Mouse (Mus musculus): Measurements from ENCODE around the gene Klra8. TPM values are rescaled to one million over a fixed set of nuclear protein-coding genes. Genes with fewer than 3 reads are reported as not detected.

Klra8 gene
- not detected in 2 replicates for polyA plus RNA-seq (2012; rRNA removed)

DNA sequence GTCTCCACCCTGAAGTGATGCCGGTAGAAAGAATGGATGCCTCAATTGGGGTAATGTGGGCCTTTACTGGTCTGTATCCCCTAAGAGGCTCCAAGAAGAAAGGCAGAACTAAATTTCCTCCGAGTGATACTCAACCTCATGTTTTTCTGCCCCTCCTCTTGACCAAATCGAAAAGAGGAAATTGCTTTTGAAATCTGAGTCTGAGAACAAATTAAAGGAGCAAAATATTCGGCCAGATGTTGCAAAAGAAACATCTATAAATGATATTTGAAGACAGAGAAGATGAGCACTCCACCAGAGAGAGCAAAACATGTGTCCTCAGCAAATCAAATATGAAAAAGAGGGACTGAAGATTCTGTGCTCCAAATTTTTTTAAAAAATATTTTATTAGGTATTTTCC lies at the start of gene Klra8:
Klra8 (minus strand) TSS at position 101 of the 400 bp plus-strand sequence.

DNA sequence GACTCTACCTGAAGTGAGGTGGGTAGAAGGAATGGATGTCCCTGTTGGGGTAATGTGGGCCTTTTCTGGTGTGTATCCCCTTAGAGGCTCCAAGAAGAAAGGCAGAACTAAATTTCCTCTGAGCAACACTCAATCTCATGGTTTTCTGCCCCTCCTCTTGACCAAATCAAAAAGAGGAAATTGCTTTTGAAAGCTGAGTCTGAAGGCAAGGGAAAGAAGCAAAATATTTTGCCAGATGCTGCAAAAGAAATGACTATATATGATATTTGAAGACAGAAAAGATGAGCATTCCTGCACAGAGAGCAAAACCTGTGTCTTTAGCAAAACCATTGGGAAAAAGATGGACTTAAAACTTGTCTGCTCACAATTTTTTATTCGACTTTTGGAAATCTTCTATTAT lies 62.5 kb downstream of the Klra8 start, which contains the start of gene Klra4:
Klra4 (minus strand) TSS at position 101 of the 400 bp plus-strand sequence.

Other genes with a start within 250 kb of the Klra8 start
- gene Klra5, start 212.2 kb downstream of the Klra8 start, polyA plus RNA-seq (2012; rRNA removed) = not detected in 2 replicates
- gene Klra6, start 102.9 kb downstream of the Klra8 start, polyA plus RNA-seq (2012; rRNA removed) = not detected in 2 replicates
- gene Klra4, start 62.6 kb downstream of the Klra8 start, polyA plus RNA-seq (2012; rRNA removed) = not detected in 2 replicates
- not detected in 2 replicates for gene Klra9, start 63.2 kb upstream of the Klra8 start, polyA plus RNA-seq (2012; rRNA removed)
- gene Klra7, start 103.4 kb upstream of the Klra8 start, polyA plus RNA-seq (2012; rRNA removed) = not detected in 2 replicates
- gene Klra10, start 152.0 kb upstream of the Klra8 start, polyA plus RNA-seq (2012; rRNA removed) = not detected in 2 replicates
- gene Klra3, start 207.7 kb upstream of the Klra8 start, polyA plus RNA-seq (2012; rRNA removed) = not detected in 2 replicates